Comparison of ENCODE assay signal across 7 mouse cellular contexts in the genomic region with DNA sequence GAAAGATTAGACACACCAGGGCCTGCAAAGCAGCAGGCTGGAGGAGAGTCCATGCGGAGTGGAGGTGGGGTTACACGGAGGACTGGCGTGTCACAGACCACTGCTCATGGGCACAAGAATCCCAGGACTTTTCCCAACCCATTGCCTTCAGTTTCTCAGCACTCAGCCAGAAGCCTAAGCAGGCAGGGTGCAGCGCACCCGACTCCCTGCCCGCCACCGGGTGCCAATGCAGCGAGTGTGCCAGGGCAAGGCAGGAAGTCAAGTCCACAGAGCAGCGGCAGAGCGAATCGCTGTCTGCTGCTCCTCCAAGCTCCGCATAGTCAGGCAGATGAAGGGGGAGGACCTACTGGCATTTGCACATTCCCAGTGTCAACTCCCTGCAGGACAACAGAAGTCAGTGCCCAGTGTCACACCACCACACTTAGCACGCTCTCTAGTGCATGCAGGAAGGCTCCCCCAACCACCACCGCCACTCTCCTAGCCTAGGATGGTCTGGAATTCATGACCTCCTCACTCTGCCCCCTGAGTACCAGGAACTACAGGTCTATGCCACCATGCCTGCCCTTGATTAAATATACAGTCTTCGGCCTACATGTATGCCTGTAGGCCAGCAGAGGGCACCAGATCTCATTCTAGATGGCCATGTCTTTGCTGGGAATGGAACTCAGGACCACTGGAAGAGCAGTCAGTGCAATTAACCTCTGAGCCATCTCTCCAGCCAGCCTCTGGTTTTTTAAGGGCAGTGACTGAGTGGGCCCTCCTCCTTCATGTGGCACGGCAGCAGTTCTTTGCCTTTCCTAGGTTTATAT. TPM values are rescaled to one million over a fixed set of nuclear protein-coding genes. Genes with fewer than 3 reads are reported as not detected.
DNase-seq lines count a peak whose midpoint lies in the region; ATAC-seq and TF ChIP-seq lines count a peak whose summit lies in the region.

No protein-coding gene starts in this region.

- H3K9ac ChIP-seq in midbrain, embryonic 11.5 days (ENCODE audit: low read length): no peak overlapping the region
- no peak overlapping the region for H3K9ac ChIP-seq in midbrain, embryonic 15.5 days
- H3K9ac ChIP-seq in liver, postnatal 0 days (replicated peaks): no peak overlapping the region

- H3K9me3 ChIP-seq in midbrain, embryonic 11.5 days (ENCODE audit: control insufficient read depth, low read length): no peaks in the 10 kb centered on the region
- no peaks in the 10 kb centered on the region for H3K9me3 ChIP-seq in midbrain, embryonic 15.5 days
- H3K9me3 ChIP-seq in liver, postnatal 0 days (ENCODE audit: low read length): no peaks in the 10 kb centered on the region

- no peaks in the 10 kb centered on the region for H3K36me3 ChIP-seq in midbrain, embryonic 11.5 days (ENCODE audit: control insufficient read depth, insufficient read depth, low read length)
- no peaks in the 10 kb centered on the region for H3K36me3 ChIP-seq in midbrain, embryonic 15.5 days (replicated peaks)
- H3K36me3 ChIP-seq in liver, postnatal 0 days (replicated peaks; ENCODE audit: insufficient read depth, low read length): no peaks in the 10 kb centered on the region

- no peak for TF ChIP-seq EP300 in liver, postnatal 0 days (IDR thresholded peaks at IDR 0.05; ENCODE audit: low read depth)

- peak; percentile 79 for TF ChIP-seq CTCF in liver, postnatal 0 days (IDR thresholded peaks at IDR 0.05; ENCODE audit: low read depth)

- peak; percentile 92 for DNase-seq in midbrain, embryonic 11.5 days (ENCODE audit: low spot score, missing footprints)
- DNase-seq in Muller cell, postnatal 12 days (ENCODE audit: inconsistent ontology term): peak; percentile 22
- DNase-seq in cerebellum, postnatal 25 days: peak; percentile 53 to 74
- peak; percentile 52 for DNase-seq in heart, postnatal 4 days
- peak; percentile 54 for DNase-seq in liver, postnatal 0 days
- peak; percentile 31 for DNase-seq in retina, postnatal 7 days (ENCODE audit: low read depth, low spot score)

- peaks cover 6% of the 10 kb centered on the region for H3K4me1 ChIP-seq in midbrain, embryonic 11.5 days (ENCODE audit: control insufficient read depth, insufficient read depth, low read length)
- H3K4me1 ChIP-seq in midbrain, embryonic 15.5 days: peaks cover 8% of the 10 kb centered on the region
- peaks cover 5% of the 10 kb centered on the region for H3K4me1 ChIP-seq in liver, postnatal 0 days (ENCODE audit: insufficient read depth)

- 44% methylated on average over 16 of the region's 16 CpGs for WGBS in midbrain, embryonic 11.5 days
- 44% methylated on average over 16 of the region's 16 CpGs for WGBS in midbrain, embryonic 15.5 days
- 46% methylated on average over 16 of the region's 16 CpGs for WGBS in liver, postnatal 0 days (ENCODE audit: insufficient replicate concordance)

- H3K4me2 ChIP-seq in midbrain, embryonic 11.5 days: no peak overlapping the region
- H3K4me2 ChIP-seq in midbrain, embryonic 15.5 days: no peak overlapping the region
- no peak overlapping the region for H3K4me2 ChIP-seq in liver, postnatal 0 days (ENCODE audit: low read depth, low read length)

- H3K27me3 ChIP-seq in midbrain, embryonic 11.5 days (ENCODE audit: control insufficient read depth, insufficient read depth, low read length): no peaks in the 10 kb centered on the region
- no peaks in the 10 kb centered on the region for H3K27me3 ChIP-seq in midbrain, embryonic 15.5 days (replicated peaks)
- no peaks in the 10 kb centered on the region for H3K27me3 ChIP-seq in liver, postnatal 0 days (ENCODE audit: insufficient read depth, low read length)

- no peak overlapping the region for H3K4me3 ChIP-seq in midbrain, embryonic 11.5 days (ENCODE audit: low read depth, low read length)
- H3K4me3 ChIP-seq in midbrain, embryonic 15.5 days: no peak overlapping the region
- H3K4me3 ChIP-seq in liver, postnatal 0 days (ENCODE audit: low read depth, low read length): no peak overlapping the region

- no peak overlapping the region for H3K27ac ChIP-seq in midbrain, embryonic 11.5 days (ENCODE audit: low read depth, low read length)
- no peak overlapping the region for H3K27ac ChIP-seq in midbrain, embryonic 15.5 days
- H3K27ac ChIP-seq in liver, postnatal 0 days (ENCODE audit: low read depth): no peak overlapping the region

- ATAC-seq in midbrain, embryonic 11.5 days (ENCODE audit: low FRiP score): 0 out of 2 replicates have a peak, but pooled peaks have one; percentile 27
- ATAC-seq in midbrain, embryonic 15.5 days (replicated peaks): no peak
- peak; percentile 49; the same call in 1 of the 2 replicates for ATAC-seq in liver, postnatal 0 days

RNA-seq across cellular contexts. Expression of a gene that starts 2.5 kb away (rescaled TPM):
- not detected in 2 replicates for polyA plus RNA-seq in midbrain, embryonic 11.5 days (2014; fragmentation: Nextera tagmentation; extraction: Ambion mirVana)
- polyA plus RNA-seq in midbrain, embryonic 15.5 days (2015; fragmentation: Nextera tagmentation; extraction: Ambion mirVana): 0.34 and 0.37 TPM in 2 replicates
- under 1 TPM; 0.16 to 0.21 TPM for total RNA-seq in heart, postnatal 4 days (2021)
- polyA plus RNA-seq in liver, postnatal 0 days (2015; fragmentation: Nextera tagmentation; extraction: Ambion mirVana): 0.06 and 0.09 TPM in 2 replicates

RNA-seq across cellular contexts. Expression of a gene that starts 5.2 kb away (rescaled TPM):
- polyA plus RNA-seq in midbrain, embryonic 11.5 days (2014; fragmentation: Nextera tagmentation; extraction: Ambion mirVana): 389 and 409 TPM in 2 replicates
- 261 and 266 TPM in 2 replicates for polyA plus RNA-seq in midbrain, embryonic 15.5 days (2015; fragmentation: Nextera tagmentation; extraction: Ambion mirVana)
- 100 to 1,000 TPM; 141 to 154 TPM for total RNA-seq in heart, postnatal 4 days (2021)
- polyA plus RNA-seq in liver, postnatal 0 days (2015; fragmentation: Nextera tagmentation; extraction: Ambion mirVana): 119 and 125 TPM in 2 replicates

RNA-seq across cellular contexts. Expression of a gene that starts 37.4 kb away (rescaled TPM):
- 15.5 and 19.0 TPM in 2 replicates for polyA plus RNA-seq in midbrain, embryonic 11.5 days (2014; fragmentation: Nextera tagmentation; extraction: Ambion mirVana)
- 93.9 and 95.3 TPM in 2 replicates for polyA plus RNA-seq in midbrain, embryonic 15.5 days (2015; fragmentation: Nextera tagmentation; extraction: Ambion mirVana)
- 10 to 100 TPM; 52.1 to 53.2 TPM for total RNA-seq in heart, postnatal 4 days (2021)
- polyA plus RNA-seq in liver, postnatal 0 days (2015; fragmentation: Nextera tagmentation; extraction: Ambion mirVana): 28.6 and 29.0 TPM in 2 replicates

RNA-seq across cellular contexts. Expression of a gene that starts 50.2 kb away (rescaled TPM):
- 4.2 and 5.2 TPM in 2 replicates for polyA plus RNA-seq in midbrain, embryonic 11.5 days (2014; fragmentation: Nextera tagmentation; extraction: Ambion mirVana)
- 5.2 and 6.6 TPM in 2 replicates for polyA plus RNA-seq in midbrain, embryonic 15.5 days (2015; fragmentation: Nextera tagmentation; extraction: Ambion mirVana)
- 1 to 10 TPM; 7.0 to 7.7 TPM for total RNA-seq in heart, postnatal 4 days (2021)
- polyA plus RNA-seq in liver, postnatal 0 days (2015; fragmentation: Nextera tagmentation; extraction: Ambion mirVana): 4.1 and 4.2 TPM in 2 replicates

RNA-seq across cellular contexts. Expression of a gene that starts 50.2 kb away (rescaled TPM):
- polyA plus RNA-seq in midbrain, embryonic 11.5 days (2014; fragmentation: Nextera tagmentation; extraction: Ambion mirVana): 4.1 and 5.1 TPM in 2 replicates
- polyA plus RNA-seq in midbrain, embryonic 15.5 days (2015; fragmentation: Nextera tagmentation; extraction: Ambion mirVana): 6.9 and 7.4 TPM in 2 replicates
- 1 to 10 TPM; 3.0 to 3.9 TPM for total RNA-seq in heart, postnatal 4 days (2021)
- polyA plus RNA-seq in liver, postnatal 0 days (2015; fragmentation: Nextera tagmentation; extraction: Ambion mirVana): 2.1 and 2.2 TPM in 2 replicates

Comparison
In these comparisons a context has a peak if more than half of its experiments do, and no peak if none do; other contexts are left out.
1. DNase-seq: peak in every context shown above with its lines; median percentile 92 in midbrain, embryonic 11.5 days; 64 in cerebellum, postnatal 25 days; 54 in liver, postnatal 0 days; 52 in heart, postnatal 4 days; 31 in retina, postnatal 7 days; 22 in Muller cell, postnatal 12 days.